Mouse (Mus musculus) kidney, adult 2 months (tissue): ENCODE measurements at regions not wholly inside any gene's neighbourhood (a gene's known extent, or its start where the extent isn't known, plus 50 kb on each side); places are given as distances from the start of the nearest gene placed in this dataset.
A peak's percentile ranks its signal among the peaks of the same experiment; 100 is the strongest.

Experiments
- DNase-seq: peaks from one replicate; pipeline ENCODE4 v3.0.0; 2021
- H3K27ac ChIP-seq: fragments of 200-500 bp; 2 replicates; pipeline ENCODE4 v1.5.1; 2012; ENCODE audit warnings: low read depth, low read length, control low read depth, inconsistent platforms; ENCODE audit not compliant: insufficient read depth
- H3K27me3 ChIP-seq: fragments of 200-500 bp; replicated peaks from 2 replicates; pipeline ENCODE4 v1.6.1; 2012; ENCODE audit warnings: mild to moderate bottlenecking, moderate library complexity, low read length, inconsistent platforms; ENCODE audit not compliant: control insufficient read depth, insufficient read depth
- H3K36me3 ChIP-seq: fragments of 200-500 bp; 2 replicates; pipeline ENCODE4 v1.6.1; 2012; ENCODE audit warnings: mild to moderate bottlenecking, moderate library complexity, low read length, inconsistent platforms; ENCODE audit not compliant: control insufficient read depth, insufficient read depth
- H3K4me1 ChIP-seq: fragments of 200-500 bp; 2 replicates; pipeline ENCODE4 v1.6.1; 2011; ENCODE audit warnings: low read length; ENCODE audit not compliant: control insufficient read depth, insufficient read depth
- H3K4me3 ChIP-seq: fragments of 200-500 bp; 2 replicates; pipeline ENCODE4 v1.5.1; 2011; ENCODE audit warnings: mild to moderate bottlenecking, low read depth, low read length, control low read depth; ENCODE audit not compliant: insufficient read depth
- CTCF ChIP-seq: fragments of 200-500 bp; conservative IDR thresholded peaks from 2 replicates; pipeline ENCODE4 v1.5.1; 2011; ENCODE audit warnings: low read depth, mild to moderate bottlenecking, control low read depth, low read length, moderate library complexity, mixed read lengths; ENCODE audit not compliant: insufficient read depth, insufficient read length
- POLR2A ChIP-seq: fragments of 200-500 bp; IDR thresholded peaks from one replicate; pipeline ENCODE4 v1.6.1; 2011; ENCODE audit warnings: low read depth, low read length, control low read depth
- WGBS: fragments of 180-500 bp; shearing (Covaris S2); methylation state at CpG from one replicate; pipeline ENCODE4 v1.1.7; 2018; 5-methylcytosine and 5-hydroxymethylcytosine counted together

DNA sequence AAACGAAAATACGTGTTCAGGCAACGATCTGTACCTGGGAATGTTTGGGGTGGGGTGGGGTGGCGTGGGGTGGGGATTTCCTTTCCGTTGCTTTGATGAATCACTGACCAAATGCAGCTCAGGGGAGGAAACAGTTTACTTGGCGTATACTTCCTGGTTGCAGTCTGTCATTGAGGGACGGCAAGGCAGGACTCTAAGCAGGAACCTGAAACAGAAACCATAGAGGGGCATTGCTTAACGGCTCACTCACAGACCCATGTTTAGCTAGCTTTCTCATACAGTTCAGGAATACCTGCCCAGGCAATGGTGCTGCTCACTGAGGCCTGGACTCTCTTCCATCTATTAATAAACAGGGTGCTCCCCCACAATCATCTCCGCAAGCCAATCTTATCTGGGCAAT, 55.1 kb upstream of the Smox start:
- Histone ChIP-seq H3K27me3 (no peaks in the 10 kb centered on the region), H3K36me3 (no peaks in the 10 kb centered on the region), H3K4me1 (no peaks in the 10 kb centered on the region), H3K27ac (no peak overlapping the region), H3K4me3 (no peak overlapping the region)
- DNase-seq, result no peak
- 62% methylated on average over 9 of the region's 9 CpGs for WGBS
- TF ChIP-seq CTCF, result no peak
- TF ChIP-seq POLR2A, result no peak

DNA sequence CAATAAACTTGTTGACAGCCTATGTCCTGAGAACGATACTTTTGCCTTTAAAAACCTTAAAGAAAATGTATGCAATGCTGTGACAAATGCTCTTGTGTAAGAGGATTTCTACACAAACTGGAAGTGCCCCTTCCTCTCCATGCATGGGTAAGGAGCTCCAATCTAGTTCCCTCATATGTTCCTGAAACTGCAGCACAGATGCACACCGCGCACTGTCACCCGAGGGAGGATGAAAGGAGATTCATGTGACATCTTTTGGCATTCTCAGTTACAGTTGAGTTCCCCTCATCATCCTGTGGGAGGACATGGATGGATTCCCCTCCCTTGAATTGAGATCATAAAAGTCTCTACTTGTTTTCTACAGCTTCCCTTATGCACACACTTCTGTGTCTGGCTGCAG, 60.8 kb upstream of the Smox start:
- DNase-seq, result no peak
- Histone ChIP-seq H3K4me3 (no peak overlapping the region), H3K27me3 (no peaks in the 10 kb centered on the region), H3K36me3 (no peaks in the 10 kb centered on the region), H3K27ac (no peak overlapping the region), H3K4me1 (no peaks in the 10 kb centered on the region)
- WGBS, result 51% methylated on average over 4 of the region's 4 CpGs
- TF ChIP-seq POLR2A, result no peak
- no peak for TF ChIP-seq CTCF

DNA sequence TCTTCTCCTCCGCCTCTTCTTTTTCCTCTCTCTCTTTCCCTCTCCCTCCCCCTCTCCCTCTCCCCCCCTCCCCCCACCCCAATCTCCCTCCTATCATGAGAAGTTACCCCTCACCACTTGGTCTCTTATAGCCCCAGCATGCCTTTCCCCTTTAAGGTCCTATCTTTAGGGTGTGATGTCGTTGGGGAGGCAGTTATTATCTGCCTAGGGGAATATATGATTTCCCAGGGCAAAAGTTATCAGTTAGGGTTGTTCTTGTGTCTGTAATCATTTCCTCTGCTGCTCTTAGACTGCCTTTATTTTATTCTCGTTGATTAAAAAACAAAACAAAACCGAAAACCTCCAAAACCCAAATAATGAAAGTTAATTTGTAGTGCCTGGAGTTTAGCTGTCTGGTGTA, 63.2 kb upstream of the Smox start:
- H3K4me1 ChIP-seq, result no peaks in the 10 kb centered on the region; the same call in 1 of the 2 replicates
- peak; percentile 15 for DNase-seq
- WGBS, result 57% methylated on average over 4 of the region's 4 CpGs

DNA sequence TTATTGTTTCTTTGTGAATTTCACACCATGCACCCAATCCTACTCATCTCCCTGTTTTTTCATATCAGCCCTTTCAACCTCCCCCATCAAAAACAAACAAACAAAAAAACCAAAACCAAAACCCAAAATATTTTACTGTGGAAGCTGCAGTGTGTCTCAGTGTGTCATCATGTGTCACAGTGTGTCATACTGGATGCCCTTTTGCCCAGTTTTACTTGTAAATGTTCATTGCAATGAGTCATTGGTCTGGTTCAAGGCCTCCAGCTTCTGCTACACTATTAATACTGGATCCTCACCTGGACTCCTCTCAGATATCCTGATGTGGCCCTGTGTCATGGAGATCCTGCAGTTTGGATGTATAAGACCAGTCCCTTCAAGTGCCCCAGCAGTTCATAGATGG, 64.4 kb upstream of the Smox start:
- TF ChIP-seq POLR2A (no peak), CTCF (no peak)
- Histone ChIP-seq H3K4me1 (no peaks in the 10 kb centered on the region; the same call in 1 of the 2 replicates), H3K36me3 (no peaks in the 10 kb centered on the region), H3K27ac (no peak overlapping the region), H3K4me3 (no peak overlapping the region), H3K27me3 (no peaks in the 10 kb centered on the region)
- DNase-seq, result no peak

More for the DNA sequence above, 63.2 kb upstream of the Smox start:
- Histone ChIP-seq H3K27ac (no peak overlapping the region), H3K4me3 (no peak overlapping the region), H3K27me3 (no peaks in the 10 kb centered on the region), H3K36me3 (no peaks in the 10 kb centered on the region)
- TF ChIP-seq CTCF (no peak), POLR2A (no peak)

DNA sequence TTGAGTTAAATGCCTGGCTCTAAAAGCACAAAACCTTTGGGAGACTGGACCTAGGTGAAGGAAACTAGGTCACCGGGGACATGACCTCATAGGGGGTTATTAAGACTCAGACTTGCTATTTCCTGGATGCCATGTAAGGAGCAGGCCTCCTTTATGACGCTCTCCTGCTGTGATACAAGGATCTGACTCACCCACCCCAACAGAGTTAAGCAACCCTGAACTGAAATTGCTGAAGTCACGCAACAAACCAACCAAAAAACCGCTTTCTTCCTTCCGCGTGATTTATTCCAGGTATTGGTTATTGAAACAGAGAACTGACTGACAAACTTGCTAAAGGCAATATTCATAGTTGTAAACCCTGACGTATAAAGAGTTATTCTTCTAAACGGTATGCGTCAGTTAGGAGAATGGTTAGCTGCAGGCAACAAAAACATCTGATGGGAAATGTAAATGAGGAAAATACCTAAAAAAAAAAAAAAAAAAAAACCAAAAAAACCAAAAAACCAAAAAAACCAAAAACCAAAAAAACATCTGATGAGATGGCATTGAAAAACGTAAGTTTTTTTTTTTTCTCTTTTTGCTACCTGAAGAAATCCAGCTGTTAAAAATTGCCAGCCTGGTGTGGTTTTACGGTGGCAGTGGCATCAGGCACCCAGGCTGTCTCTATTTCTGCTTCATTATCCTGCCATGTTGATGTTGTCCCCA, 67.5 kb upstream of the Smox start:
- no peak overlapping the region for H3K27ac ChIP-seq
- no peak for TF ChIP-seq CTCF
- no peak for TF ChIP-seq POLR2A
- no peak overlapping the region for H3K4me3 ChIP-seq
- 72% methylated on average over 11 of the region's 11 CpGs for WGBS
- no peaks in the 10 kb centered on the region for H3K36me3 ChIP-seq
- no peaks in the 10 kb centered on the region for H3K27me3 ChIP-seq
- no peaks in the 10 kb centered on the region; the same call in 1 of the 2 replicates for H3K4me1 ChIP-seq
- DNase-seq, result no peak

DNA sequence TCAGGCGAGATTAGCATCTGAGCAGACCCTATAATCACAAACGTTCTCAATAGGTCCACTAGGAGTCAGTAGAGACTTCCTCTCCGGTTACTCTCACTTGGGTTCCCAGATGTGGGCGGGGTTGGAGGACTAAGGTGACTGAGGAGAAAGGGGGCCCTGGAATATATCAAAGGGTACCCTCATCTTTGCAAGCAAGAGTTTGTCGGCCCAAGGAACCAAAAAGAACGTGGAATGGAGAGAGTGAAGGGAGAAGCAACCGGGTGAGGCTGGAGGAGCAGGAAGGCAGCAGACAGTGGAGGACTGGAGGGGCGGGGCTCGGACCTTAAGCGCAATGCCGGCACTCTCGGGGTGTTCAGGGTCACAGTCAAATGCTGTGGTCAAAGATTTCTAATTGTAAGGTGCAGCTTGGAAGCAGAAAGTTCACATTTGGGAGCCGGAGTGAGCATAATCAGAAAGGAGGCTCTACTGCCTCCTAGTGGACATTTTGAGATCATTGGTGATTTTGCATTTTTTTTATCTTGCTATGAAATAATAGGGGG, 68.3 kb upstream of the Smox start:
- no peaks in the 10 kb centered on the region for H3K27me3 ChIP-seq
- TF ChIP-seq POLR2A (no peak), CTCF (peak; percentile 65)
- no peak overlapping the region for H3K27ac ChIP-seq
- peak overlapping the region; percentile 51 for H3K4me3 ChIP-seq
- DNase-seq, result peak; percentile 81
- H3K4me1 ChIP-seq, result no peaks in the 10 kb centered on the region; the same call in 1 of the 2 replicates
- no peaks in the 10 kb centered on the region for H3K36me3 ChIP-seq
- WGBS, result 2% methylated on average over 13 of the region's 13 CpGs

DNA sequence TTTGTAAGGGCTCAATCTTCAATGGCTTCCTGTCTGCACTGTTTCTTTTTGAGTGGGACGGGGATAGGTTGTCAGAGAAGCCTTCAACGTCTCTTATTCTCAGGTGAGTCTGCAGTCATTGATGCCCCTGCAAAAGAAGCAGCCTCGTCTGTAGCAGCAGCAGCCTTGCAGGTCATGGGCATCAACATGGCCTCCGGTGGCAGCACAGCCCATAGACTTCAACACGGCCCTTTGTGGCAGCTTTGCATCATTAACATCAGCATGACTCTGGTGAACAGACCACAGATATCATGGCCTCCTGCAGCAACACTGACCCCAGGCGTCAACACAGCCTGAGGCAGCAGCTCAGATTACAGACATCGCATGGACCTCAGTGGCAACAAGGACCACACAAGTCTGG, 65.4 kb upstream of the Rnf24 start:
- Histone ChIP-seq H3K4me1 (no peaks in the 10 kb centered on the region; the same call in 1 of the 2 replicates), H3K36me3 (no peaks in the 10 kb centered on the region), H3K4me3 (no peak overlapping the region), H3K27ac (no peak overlapping the region), H3K27me3 (no peaks in the 10 kb centered on the region)
- WGBS, result 56% methylated on average over 7 of the region's 7 CpGs
- TF ChIP-seq POLR2A (no peak), CTCF (no peak)
- no peak for DNase-seq
